Mouse (Mus musculus) granulocyte monocyte progenitor cell, adult 5-6 weeks (primary cell): ENCODE results near the gene 1810030O07Rik. TPM values are rescaled to one million over a fixed set of nuclear protein-coding genes. Genes with fewer than 3 reads are reported as not detected.
"Not testable (repeated sequence)": the region's sequence is repeated elsewhere in the genome, so short reads cannot be mapped to it uniquely, and the experiment has no call there.

Experiments used
- ATAC-seq: replicated peaks from 2 replicates; pipeline ENCODE4 v1.8.0; 2016; ENCODE audit warnings: mild to moderate bottlenecking, moderate TSS enrichment, inconsistent platforms; ENCODE audit not compliant: poor library complexity, severe bottlenecking
- total RNA-seq, 2 experiments: library from RNA; stranded (forward) in 1 of 2; stranded (reverse) in 1 of 2; fragments of 200-712, 200-1000 nt in 1 of 2; fragments of >200 nt in 1 of 2; fragmentation: Nextera tagmentation in 1 of 2; gene quantifications; 2 replicates each; pipeline ENCODE4 v1.2.3; 2014 to 2017

Gene 1810030O07Rik
- total RNA-seq (2014; fragmentation: Nextera tagmentation) (38.9 and 44.3 TPM in 2 replicates), total RNA-seq (2017) (35.3 and 38.3 TPM in 2 replicates)

- peak; percentile 100 for ATAC-seq
These were observed at the start of gene 1810030O07Rik for GRCm38 (mm10) chrX:12673054-12673775. 1810030O07Rik (minus strand) TSS chrX:12673668.

GRCm38 (mm10) chrX:12716036-12716435 lies 42.6 kb upstream of the 1810030O07Rik start:
- no peak for ATAC-seq

DNA sequence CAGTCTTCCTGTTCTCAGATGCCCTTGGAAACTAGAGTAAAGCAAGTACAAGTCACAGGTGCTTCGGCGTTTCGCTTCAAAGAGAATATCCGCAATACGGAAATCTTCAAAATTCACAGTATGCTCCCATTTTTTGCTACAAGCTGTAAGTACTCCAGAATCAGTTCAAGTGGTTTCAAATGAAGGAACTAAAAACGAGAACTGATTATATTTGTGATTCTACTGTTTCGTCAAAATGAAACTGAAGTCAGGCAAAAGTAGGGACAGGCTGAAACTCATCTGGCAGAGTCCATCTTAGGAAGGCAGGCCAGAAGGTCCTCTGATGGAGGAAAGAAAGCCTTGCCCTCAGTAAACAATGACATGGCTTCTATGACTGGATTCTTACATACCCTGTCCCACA lies 40.3 kb upstream of the 1810030O07Rik start:
- no peak for ATAC-seq

DNA sequence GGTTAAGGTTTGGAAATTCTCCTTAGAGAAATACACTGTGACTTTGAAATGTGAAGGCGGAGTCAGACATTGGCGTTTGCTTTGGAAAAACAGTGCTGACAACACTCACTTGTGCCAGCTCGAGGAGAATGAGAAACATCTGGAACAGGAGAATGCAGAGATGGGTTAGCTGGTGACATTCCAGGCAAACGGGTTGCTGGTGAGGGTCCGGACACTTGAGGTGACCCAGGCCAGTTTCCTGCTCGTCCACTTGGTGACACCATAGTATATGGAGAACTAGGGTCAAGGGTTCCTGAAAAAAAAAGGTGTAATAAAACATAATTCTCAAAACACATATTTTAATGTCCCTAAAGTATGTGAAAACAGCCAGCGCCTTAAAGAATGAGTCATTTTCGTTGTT lies 13.4 kb upstream of the 1810030O07Rik start:
- ATAC-seq, result no peak

DNA sequence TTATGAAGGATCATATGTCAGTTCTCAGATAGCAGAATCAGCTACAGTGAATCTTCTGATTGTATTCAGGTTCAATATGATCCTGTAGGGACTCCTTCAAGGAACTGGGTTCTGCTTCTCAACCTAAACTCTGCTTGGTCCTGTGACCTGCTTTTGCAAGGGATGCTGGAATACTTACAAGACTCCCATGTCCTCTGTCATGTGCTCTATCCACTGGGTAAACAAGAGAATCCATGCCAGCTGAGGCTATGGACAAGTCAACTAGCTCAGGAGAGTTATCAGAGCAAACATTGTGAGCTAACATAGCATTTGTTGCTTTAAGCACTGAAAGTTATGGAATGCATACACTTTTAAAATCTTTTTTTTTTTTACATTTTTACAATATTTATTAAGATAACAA lies 12.6 kb upstream of the 1810030O07Rik start:
- no peak for ATAC-seq

DNA sequence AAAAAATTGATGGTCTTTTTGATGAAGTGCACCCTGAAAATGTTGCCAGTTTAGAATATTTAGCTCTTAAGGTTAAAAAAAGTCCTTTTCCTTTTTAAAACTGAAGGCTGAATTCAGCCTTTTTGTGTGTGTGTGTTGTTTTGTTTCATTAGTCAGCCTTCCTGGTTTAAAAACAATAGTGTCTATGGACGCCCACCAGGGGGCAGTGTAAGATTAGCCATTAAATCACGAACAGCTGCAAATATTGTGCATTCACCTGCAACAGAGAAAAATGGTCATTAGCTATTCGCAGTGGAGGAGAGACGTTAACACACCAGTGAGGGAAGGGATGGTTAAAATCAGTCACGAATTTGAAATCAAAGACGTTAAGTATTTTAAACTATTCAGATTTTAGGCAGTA lies 3.9 kb upstream of the 1810030O07Rik start:
- ATAC-seq, result no peak

- ATAC-seq, result no peak
These were observed 19.6 kb downstream of the 1810030O07Rik start for GRCm38 (mm10) chrX:12653879-12654278.

GRCm38 (mm10) chrX:12651906-12652305 lies 21.6 kb downstream of the 1810030O07Rik start:
- ATAC-seq, result no peak

DNA sequence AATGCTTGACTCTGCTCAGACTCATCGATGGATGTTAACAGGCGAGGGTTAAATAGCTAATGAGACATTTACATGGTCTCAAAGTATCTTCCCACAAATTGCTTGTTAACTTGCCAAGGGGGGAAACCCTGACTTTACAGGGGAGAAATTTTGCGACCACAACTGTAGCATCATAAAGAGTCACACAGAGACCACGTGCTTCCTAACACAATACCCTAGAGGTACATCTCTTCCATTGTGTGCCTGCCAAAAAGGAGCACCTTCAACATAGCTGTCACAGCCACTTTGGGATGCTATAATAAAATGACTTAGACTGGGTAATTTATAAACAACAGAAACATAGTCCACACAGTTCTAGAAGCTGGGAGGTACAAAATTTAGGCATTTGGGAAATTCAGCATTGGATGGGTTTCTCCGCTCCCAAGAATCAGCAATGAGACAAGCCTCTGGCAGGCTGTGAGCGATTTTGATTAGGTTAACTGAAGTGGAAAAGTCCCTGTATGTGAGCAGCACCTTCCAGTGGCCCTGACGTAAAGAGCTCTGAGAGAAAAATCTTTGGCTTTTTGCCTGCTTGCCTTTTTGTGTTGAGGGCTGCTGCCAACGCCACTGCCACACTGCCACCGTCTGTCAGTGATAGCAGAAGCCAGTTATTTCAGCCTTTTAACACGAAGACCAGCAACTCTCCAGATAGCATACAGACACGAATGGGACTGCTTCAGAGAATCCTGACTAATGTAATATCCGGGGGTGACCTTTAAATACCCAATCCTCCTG lies 27.8 kb downstream of the 1810030O07Rik start:
- ATAC-seq, result no peak

DNA sequence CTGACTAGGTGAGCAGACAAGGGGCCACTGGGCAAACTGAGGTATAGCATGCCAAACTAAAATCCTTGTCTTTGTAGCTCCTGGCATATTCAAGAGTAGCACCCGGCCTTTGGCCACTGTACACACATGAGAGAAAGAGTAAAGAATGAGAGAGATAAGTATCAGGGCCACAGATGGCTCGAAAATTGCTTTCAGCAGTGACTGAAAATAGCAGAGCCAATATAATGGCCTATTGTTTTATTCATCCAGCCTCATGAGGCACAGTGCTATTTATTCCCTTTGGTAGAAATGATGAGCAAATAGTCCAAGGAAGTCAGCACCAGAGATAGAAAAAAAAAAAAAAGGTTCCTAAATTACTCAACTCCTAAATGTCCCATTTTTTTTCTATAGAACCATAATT lies 28.5 kb downstream of the 1810030O07Rik start:
- ATAC-seq, result no peak

DNA sequence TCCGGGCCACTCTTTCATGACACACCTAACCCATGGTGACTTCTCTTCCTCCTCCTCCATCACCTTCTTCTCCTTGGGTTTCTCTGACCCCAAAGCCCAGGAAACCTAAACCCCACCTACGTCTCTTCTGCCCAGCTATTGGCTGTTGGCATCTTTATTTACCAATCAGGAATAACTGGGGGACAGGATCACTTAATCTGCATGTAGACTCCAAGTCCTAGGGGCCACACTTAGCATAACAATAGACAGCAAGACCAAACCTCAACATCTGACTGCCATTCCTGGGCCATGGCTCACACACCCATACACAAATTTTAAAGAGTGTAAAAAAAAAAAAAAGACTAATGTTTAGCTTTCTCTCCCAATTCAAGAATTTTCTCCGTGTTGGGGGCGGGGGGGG lies 48.3 kb downstream of the 1810030O07Rik start:
- no peak for ATAC-seq

GRCm38 (mm10) chrX:12612360-12612759 lies 61.1 kb downstream of the 1810030O07Rik start:
- not testable (repeated sequence) for ATAC-seq

GRCm38 (mm10) chrX:12611211-12611610 lies 62.3 kb downstream of the 1810030O07Rik start:
- ATAC-seq, result no peak

DNA sequence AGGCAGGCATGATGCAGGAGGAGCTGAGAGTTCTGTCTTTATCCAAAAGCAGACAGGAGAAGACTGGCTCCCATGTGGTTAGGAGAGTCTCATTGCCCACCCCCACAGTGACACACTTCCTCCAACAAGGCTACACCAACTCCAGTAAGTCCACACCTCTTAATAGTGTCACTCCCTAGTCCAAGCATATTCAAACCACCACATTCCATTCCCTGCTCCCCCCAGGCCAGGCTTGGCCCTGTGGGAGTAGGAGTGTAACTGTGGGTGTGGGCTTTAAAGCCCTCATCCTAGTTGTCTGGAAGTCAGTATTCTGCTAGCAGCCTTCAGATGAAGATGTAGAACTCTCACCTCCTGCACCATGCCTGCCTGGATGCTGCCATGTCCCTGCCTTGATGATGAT lies 62.9 kb downstream of the 1810030O07Rik start:
- ATAC-seq, result not testable (repeated sequence)

Other genes starting within 250 kb of the 1810030O07Rik start
- gene Atp6ap2, start 85.9 kb downstream of the 1810030O07Rik start, total RNA-seq (2014; fragmentation: Nextera tagmentation), result 103 and 120 TPM in 2 replicates
- gene Atp6ap2, start 85.9 kb downstream of the 1810030O07Rik start, total RNA-seq (2017), result 192 and 221 TPM in 2 replicates
- gene Med14, start 88.4 kb upstream of the 1810030O07Rik start, total RNA-seq (2014; fragmentation: Nextera tagmentation), result 52.4 and 56.7 TPM in 2 replicates
- 23.9 and 26.5 TPM in 2 replicates for gene Med14, start 88.4 kb upstream of the 1810030O07Rik start, total RNA-seq (2017)